Mouse (Mus musculus) adrenal gland, adult 18-20 months (tissue): ENCODE measurements at regions not wholly inside any gene's neighbourhood (a gene's known extent, or its start where the extent isn't known, plus 50 kb on each side); places are given as distances from the start of the nearest gene placed in this dataset.

Source experiments
- DNase-seq, 2 experiments: peaks; one replicate each; pipeline ENCODE4 v3.0.0; 2021 to 2022; ENCODE audit warnings: low spot score in 2 of 2

DNA sequence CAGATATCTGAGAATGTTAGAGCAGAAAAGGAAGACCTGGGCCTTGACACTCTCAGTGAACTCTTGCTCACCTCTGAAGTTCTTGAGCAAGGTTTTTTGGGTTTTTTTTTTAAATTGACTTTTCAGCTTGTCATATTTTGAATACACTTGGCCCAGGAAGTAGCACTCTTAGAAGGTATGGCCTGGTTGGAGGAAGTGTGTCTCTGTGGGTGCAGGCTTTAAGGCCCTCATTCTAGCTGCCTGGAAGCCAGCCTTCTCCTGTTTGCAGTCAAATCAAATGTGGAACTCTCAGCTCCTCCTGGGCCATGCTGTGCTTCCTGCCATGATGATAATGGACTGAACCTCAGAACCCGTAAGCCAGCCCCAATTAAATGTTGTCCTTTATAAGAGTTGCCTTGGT, 195.9 kb upstream of the Zmiz1 start:
- DNase-seq, result no peak

DNA sequence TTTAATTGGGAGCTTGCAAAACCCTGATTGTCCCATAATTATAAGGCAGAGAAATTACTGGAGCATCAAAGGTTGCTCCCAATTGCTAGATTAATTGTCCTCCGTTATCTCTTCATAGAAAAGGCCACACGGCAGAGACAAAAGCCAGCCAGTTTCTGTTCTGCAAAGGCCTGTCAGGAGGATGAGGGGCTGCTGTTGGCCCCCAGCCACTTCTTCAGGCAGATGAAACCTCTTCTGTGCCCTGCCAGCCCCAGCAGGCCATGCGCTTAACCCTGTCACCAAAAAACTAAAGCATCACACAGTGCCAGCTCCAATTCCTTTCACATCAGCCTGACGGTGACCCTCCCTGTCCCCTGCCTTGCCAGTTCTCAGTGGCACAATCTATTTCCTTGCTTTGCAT, 192.1 kb upstream of the Zmiz1 start:
- DNase-seq, result no peak

- DNase-seq, result peak in 1 of 2 experiments; percentile 36
Observed at GRCm38 (mm10) chr14:25268090-25268631, 190.8 kb upstream of the Zmiz1 start.

DNA sequence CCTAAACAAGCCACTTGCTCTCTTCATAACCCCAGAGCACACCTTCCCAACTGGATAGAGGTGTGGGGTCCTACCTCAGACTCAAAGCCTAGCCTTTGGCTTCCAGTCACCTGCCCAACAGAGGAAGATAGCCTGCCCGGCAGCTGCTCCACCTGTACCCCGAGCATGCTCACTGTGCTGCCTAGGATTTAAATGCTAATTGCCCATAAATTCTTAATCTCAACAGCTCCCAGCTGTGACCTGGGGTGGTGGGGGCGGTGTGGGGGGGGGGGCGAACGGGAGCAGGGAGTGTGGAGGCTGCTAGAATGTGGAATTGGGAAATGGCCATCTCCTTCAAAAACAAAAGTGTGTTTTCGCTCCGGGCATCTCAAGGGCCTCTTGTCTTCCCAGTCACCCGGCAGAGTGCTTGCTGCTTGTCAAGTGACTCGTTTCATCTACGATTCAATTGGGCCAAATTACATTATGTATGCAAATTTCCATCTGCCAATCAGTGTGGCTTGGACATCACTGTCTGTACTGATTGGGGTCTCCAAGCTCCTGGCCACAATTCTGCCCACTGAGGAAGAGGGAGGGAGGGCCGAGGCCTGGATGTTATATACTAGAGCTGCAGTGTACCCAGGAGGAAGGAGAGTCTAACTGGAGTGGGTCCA, 188.6 kb upstream of the Zmiz1 start:
- DNase-seq, result no peak

GRCm38 (mm10) chr14:25272366-25273156, 186.4 kb upstream of the Zmiz1 start:
- DNase-seq, result no peak

DNA sequence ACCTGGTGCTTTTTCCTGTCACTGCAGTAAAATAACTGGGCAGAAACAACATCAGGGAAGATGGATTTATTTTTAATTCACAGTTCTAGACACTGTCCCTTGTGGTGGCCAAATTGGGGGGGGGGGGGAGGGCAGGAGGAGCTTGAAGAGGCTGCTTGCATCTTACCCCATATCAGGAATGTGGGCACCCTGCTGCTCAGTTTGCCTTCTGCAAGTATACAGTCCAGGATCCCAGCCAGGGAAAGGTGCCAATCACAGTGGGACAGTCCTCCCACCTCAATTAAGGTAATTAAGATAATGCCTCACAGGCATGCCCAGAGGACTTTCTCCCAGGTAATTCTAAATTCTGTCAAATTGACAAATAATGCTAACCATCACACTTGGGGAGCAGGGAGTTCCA, 179.2 kb upstream of the Zmiz1 start:
- DNase-seq, result no peak

DNA sequence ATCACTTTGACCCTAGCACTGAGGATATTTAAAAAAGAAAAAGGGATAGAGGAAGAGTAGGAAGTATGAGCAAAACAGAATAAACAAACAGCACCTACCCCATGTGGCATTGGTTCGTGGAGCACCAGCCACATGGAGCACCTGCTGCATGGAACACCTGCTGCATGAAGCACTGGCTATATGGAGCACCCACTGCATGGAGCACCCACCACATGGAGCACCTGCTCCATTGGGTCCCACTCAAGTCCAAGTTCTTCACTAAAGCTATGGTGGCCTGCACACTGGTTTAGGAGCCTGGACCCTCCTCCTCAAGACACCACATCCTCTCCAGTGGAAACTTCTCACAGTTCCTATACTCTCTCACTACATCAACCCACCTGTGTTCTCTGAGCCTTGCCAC, 166.4 kb upstream of the Zmiz1 start:
- DNase-seq, result no peak

DNA sequence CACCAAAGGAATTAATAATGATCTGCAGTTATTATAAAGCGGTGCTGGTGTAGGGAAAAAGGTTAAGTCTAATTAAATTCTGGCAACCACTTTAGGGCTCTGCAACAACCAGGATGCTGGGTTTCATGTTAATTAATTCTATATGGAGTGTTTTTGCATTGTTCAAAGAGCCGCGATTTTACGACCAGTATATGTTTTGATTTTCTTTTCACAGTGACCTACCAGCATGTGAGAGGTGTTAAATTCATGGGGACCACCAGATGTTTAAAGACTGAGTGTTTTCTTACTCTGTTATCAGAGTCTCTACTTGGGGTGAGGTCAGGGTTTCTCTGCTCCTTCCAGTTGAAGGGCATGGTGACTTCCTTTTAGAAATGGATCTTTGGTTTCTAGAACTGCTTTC, 164.8 kb upstream of the Zmiz1 start:
- no peak for DNase-seq

GRCm38 (mm10) chr14:25295688-25296350, 163.2 kb upstream of the Zmiz1 start:
- DNase-seq, result no peak

DNA sequence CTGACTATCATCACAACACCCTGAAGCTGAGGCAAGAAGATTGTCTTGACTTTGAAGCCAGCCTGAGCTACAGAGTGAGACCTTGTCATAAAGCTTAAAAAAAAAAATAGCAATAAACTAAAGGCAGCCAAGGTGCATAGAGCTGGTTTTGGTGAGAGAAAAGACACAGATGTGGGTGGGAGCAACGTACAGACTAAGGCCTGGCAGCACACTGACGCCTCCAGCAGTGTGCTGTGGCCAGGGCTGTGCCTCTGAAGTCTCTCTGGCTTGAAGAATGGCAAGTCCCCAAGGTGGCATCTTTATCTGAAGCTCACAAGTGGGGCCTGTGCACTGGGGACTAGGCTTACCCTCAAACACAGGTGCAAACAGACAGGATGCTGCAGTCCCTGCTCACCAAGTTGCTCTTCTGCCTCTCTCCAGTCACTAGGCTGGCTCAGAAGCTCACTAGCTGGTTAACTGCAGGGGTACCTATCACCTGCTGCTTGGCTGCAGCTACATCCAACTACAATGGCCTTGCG, 159.3 kb upstream of the Zmiz1 start:
- DNase-seq, result no peak

DNA sequence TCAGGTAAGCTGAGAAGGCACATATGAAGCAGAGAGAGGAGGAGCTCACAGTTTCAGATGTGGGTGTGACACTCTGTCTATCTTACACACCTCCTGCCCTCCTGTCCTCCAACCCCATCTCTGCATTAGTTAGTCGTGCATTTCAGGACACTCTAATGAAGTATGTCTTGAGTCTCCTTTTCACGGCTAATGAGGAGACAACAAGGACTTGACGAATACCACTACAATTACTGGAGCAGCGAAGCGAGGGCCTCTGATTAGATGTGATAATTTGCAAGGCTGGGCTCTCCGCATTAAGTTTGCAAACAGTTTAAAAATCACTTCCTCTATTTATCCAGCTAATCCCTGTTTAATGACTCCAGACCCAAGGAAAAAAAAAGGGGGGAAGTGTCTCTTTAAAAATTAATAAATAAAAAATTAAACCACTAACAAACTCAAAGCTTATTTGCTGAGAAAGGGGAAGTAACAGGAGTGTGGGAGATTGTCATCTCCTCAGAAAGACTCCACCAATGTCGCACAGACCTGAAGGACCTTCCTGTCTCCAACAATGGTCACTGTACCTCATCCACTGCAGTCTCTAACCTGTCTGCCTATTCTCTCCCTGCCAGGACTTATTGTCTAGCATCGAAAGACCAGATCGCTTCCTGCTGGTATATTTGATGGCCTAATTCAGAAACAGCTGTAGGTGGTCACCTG, 157.5 kb upstream of the Zmiz1 start:
- DNase-seq, result no peak

DNA sequence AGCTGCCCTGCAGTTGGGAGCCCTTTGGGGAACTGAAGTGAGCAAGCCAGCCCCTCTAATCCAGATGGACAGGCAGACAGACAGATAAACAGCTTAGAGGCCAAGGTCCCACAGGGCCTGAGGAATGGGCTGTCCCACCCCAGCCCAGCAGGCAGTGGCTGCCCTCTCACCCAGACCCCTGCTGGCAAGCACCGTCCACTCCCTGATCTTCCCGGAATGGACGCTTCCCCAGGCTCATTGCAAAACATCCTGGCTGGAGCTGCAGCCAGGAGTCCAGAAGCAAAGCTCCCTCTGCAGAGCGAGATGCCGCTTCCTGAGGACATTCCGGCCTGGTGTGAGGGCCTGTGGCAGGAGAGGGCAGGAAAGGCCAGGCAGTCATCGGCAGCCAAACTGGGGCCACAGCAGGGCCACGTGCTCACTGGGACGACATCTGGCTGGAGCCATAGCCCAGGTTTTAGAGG, 154.6 kb upstream of the Zmiz1 start:
- DNase-seq, result peak; percentile 33 to 66

- no peak for DNase-seq
Observed at GRCm38 (mm10) chr14:25306166-25306565, 152.8 kb upstream of the Zmiz1 start.

GRCm38 (mm10) chr14:25306961-25307654, 151.9 kb upstream of the Zmiz1 start:
- DNase-seq, result no peak

DNA sequence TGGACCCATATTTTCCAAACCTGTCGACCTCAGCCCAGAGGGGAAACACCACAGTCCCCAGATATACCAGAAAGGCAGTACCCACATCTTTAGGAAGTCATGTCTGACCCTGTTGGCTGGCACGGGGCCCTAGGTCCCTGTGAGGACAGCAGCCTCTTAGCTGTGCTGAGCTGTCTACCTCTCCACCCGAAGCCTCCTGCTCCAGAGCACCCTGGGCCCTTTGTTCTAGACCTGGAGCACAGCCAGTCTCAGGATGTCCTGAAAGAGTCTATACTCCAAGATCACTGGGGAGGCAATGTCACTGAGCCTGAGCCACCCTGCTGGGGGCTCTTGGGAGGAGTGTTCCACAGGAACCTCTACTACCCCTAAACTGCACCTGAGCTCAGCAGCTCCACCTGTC, 150.9 kb upstream of the Zmiz1 start:
- no peak for DNase-seq

- DNase-seq, result no peak
Observed at GRCm38 (mm10) chr14:25310671-25311151, 148.3 kb upstream of the Zmiz1 start.

DNA sequence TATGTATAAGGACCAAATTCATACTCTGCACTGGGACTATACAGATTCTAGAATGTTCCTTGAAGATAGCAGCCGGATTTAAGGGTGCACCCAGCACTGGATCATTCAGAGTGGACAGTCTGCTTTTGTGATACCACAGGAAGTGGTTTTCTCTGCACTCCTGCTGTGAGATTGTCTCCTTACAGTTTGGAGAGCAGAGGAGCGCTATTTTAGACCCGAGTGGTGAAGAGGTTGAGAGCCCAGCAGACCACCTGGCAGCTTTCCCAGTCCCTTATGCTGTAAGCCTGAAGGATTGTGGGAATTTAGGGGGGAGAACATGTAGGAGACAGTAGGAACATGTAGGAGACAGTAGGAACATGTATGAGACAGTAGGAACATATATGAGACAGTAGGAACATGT, 147.5 kb upstream of the Zmiz1 start:
- DNase-seq, result no peak

DNA sequence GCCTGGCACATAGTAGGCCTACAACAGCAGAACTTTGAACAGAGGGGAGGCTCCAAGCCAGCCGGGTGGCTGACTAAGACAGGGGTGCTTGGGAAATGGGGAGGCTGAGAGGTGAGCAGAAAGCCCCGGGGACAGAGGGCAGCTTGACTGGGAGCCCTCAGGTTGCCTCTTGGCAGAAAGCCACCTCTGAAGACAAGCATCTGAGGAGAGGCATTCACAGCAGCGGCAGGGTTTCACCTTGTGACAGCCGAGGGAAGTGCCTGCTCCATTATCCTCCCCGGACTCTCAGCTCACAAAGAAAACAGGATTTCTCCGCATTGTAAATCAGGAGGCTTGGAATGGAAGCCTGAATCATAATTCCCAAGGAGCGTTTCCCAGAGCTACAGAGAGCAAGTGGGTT, 146.8 kb upstream of the Zmiz1 start:
- no peak for DNase-seq

DNA sequence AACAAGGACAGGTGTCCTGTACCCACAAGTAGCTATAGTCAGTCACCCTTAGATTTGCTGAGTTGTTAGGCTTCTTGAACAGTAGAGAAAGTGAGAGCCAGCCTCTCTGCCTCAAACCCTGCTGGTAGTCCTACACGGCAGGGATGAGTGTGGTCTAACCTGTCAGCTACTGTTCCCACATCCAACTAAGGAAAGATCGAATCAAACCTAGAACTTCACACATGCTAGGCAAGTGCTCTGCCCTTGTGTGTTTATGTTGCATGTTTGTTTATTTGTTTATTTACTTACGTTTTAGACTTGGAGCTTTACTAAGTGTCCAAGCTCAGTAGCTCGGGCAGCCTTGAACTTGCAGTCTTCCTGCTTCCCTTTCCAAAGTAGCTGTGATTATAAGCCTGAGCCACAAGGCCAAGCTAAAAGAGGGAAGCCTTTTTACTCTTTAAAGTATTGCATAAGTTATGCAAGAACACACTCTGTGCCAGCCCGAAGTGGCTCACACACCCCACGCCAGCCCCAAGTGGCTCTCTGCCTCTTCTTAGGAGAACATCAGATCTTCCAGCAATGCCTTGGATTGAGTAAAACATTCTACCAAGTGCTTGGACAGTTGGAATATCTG, 146.1 kb upstream of the Zmiz1 start:
- no peak for DNase-seq

- DNase-seq, result no peak
Observed at GRCm38 (mm10) chr14:25313693-25314240, 145.2 kb upstream of the Zmiz1 start.
